Mouse (Mus musculus) macrophage (primary cell): ENCODE results near the gene Gm1043. TPM values are rescaled to one million over a fixed set of nuclear protein-coding genes. Genes with fewer than 3 reads are reported as not detected.

ENCODE experiments used
- H3K27ac ChIP-seq: fragments of 350-480 bp; formaldehyde crosslinking; 2 replicates; pipeline ENCODE4 v1.9.0; 2021
- H3K36me3 ChIP-seq: fragments of 350-480 bp; formaldehyde crosslinking; 2 replicates; pipeline ENCODE4 v1.9.0; 2021; ENCODE audit errors: inconsistent target
- H3K4me3 ChIP-seq: fragments of 350-480 bp; formaldehyde crosslinking; 2 replicates; pipeline ENCODE4 v1.9.0; 2021; ENCODE audit errors: inconsistent target
- H3K79me2 ChIP-seq: fragments of 350-480 bp; formaldehyde crosslinking; 2 replicates; pipeline ENCODE4 v1.9.0; 2021; ENCODE audit errors: inconsistent target
- WGBS: methylation state at CpG from one replicate; pipeline ENCODE4 v1.1.7; 2026; ENCODE audit warnings: inconsistent platforms; ENCODE audit not compliant: missing documents; 5-methylcytosine and 5-hydroxymethylcytosine counted together
- polyA plus RNA-seq: library from polyadenylated mRNA; stranded (reverse); fragments of 250-400 nt; gene quantifications from 3 replicates; pipeline ENCODE4 v1.2.4, GENCODE M21; 2018; ENCODE audit warnings: inconsistent platforms

The Gm1043 gene
- polyA plus RNA-seq, 1 experiment from 2014 or later = not detected

- 93% methylated on average over 9 of the region's 9 CpGs for WGBS
- no peak overlapping the region for H3K27ac ChIP-seq
- H3K4me3 ChIP-seq = no peak overlapping the region
Observed at GRCm38 (mm10) chr5:37083850-37084249, 1.3 kb upstream of the Gm1043 start.

DNA sequence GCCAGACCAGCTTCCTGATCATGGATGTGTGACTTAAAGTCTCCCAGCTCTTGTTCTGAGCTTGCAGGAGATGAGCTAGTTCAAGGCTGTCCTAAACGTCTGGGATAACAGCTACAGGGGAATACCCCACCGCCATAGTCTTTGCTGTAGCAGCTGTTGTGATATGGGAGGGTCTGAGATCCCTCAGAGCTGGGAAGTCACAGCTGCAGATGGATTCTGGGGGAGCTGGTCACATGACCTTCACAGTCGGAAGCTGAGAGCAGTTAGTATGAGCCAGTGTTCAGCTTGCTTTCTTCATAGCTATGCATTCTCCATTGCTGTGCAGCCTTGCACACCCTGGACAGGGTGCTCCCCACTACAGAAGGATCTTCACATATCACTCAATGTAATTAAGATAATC lies 748 bp downstream of the Gm1043 start:
- Histone ChIP-seq H3K79me2 (no peaks in the 10 kb centered on the region), H3K36me3 (no peaks in the 10 kb centered on the region), H3K27ac (no peak overlapping the region), H3K4me3 (no peak overlapping the region)
- 88% methylated on average over 3 of the region's 3 CpGs for WGBS

More at GRCm38 (mm10) chr5:37083850-37084249, 1.3 kb upstream of the Gm1043 start:
- Histone ChIP-seq H3K36me3 (no peaks in the 10 kb centered on the region), H3K79me2 (no peaks in the 10 kb centered on the region)

GRCm38 (mm10) chr5:37087786-37088185 lies 2.6 kb downstream of the Gm1043 start:
- Histone ChIP-seq H3K27ac (no peak overlapping the region), H3K4me3 (no peak overlapping the region), H3K36me3 (no peaks in the 10 kb centered on the region), H3K79me2 (no peaks in the 10 kb centered on the region)
- WGBS = 73% methylated on average over 2 of the region's 2 CpGs

DNA sequence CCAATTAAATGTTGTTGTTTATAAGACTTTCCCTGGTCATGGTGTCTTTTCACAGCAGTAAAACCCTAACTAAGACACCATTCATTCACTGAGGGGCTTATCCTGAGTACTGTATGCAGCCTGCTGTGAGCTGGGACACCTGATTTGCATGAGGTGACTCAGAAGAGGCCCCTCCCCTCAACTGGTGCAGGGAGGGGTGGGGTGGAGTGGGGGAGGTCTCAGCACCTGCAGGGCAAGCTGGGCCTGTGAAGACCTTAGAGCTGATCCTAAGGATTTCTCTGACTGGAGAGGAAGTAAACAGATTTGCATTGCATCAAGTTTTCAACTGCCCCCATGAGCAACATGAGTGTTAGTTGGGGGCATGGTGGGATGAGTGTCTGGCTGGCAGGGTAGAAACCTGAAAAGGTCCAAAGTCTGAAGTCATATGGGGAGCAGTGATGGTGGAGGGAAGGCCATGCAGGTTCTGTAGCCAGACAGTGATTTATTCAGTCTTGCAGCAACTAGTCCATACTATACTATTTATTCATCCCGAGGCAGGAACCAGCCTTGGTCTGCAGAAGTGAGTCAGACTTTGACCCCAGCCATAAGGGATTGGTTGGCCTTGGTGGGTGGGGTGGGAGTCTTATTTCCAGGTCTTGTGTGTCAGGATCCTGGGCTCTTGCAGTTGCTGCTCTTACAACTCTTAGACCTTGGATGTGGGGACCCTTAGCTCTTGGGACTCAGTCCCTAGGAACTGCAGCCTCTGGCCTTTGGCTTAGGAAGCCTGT lies 3.4 kb downstream of the Gm1043 start:
- no peaks in the 10 kb centered on the region for H3K79me2 ChIP-seq
- H3K27ac ChIP-seq = no peak overlapping the region
- H3K4me3 ChIP-seq = no peak overlapping the region
- 90% methylated on average over 1 of the region's 1 CpGs for WGBS
- no peaks in the 10 kb centered on the region for H3K36me3 ChIP-seq

DNA sequence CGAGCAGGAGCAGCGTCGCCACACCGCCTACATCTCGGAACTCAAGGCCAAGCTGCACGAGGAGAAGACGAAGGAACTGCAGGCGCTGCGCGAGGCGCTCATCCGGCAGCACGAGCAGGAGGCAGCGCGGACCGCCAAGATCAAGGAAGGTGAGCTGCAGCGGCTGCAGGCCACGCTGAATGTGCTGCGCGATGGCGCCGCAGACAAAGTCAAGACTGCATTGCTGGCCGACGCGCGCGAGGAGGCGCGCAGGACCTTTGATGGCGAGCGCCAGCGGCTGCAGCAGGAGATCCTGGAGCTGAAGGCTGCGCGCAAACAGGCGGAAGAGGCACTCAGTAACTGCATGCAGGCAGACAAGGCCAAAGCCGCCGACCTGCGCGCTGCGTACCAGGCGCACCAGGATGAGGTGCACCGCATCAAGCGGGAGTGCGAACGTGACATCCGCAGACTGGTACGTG lies 6.0 kb downstream of the Gm1043 start:
- 82% methylated on average over 46 of the region's 47 CpGs for WGBS
- H3K4me3 ChIP-seq = no peak overlapping the region
- no peaks in the 10 kb centered on the region for H3K36me3 ChIP-seq

GRCm38 (mm10) chr5:37094941-37095340 lies 9.8 kb downstream of the Gm1043 start:
- no peak overlapping the region for H3K4me3 ChIP-seq
- WGBS = 90% methylated on average over 5 of the region's 5 CpGs
- H3K79me2 ChIP-seq = no peaks in the 10 kb centered on the region
- no peak overlapping the region for H3K27ac ChIP-seq
- H3K36me3 ChIP-seq = no peaks in the 10 kb centered on the region

More for the DNA sequence above, 6.0 kb downstream of the Gm1043 start:
- Histone ChIP-seq H3K27ac (no peak overlapping the region), H3K79me2 (no peaks in the 10 kb centered on the region)

GRCm38 (mm10) chr5:37097591-37097990 lies 12.4 kb downstream of the Gm1043 start:
- WGBS = 85% methylated on average over 6 of the region's 6 CpGs
- Histone ChIP-seq H3K36me3 (no peaks in the 10 kb centered on the region), H3K27ac (no peak overlapping the region), H3K79me2 (no peaks in the 10 kb centered on the region), H3K4me3 (no peak overlapping the region)

DNA sequence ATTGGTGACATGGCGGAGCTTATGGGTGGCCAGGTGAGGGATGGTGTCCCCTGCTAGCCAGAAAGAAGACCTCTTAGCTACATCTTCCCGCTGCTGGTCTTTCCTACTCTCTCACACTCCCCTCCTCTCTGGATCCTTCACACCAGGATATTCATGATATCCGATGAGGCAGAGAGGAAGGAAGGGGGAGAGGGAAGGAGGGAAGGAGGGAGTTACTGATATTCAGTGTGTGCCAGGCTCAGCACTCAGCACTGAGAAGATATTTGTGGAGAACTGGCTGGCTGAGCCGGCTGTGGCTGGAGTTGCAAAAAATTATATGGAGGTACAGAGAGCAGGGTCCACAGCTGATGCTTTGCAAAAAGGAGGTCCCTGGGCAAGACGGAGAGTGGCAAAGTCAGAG lies 15.6 kb downstream of the Gm1043 start:
- WGBS = 82% methylated on average over 5 of the region's 5 CpGs
- no peaks in the 10 kb centered on the region for H3K36me3 ChIP-seq
- H3K79me2 ChIP-seq = no peaks in the 10 kb centered on the region
- no peak overlapping the region for H3K27ac ChIP-seq
- H3K4me3 ChIP-seq = no peak overlapping the region

DNA sequence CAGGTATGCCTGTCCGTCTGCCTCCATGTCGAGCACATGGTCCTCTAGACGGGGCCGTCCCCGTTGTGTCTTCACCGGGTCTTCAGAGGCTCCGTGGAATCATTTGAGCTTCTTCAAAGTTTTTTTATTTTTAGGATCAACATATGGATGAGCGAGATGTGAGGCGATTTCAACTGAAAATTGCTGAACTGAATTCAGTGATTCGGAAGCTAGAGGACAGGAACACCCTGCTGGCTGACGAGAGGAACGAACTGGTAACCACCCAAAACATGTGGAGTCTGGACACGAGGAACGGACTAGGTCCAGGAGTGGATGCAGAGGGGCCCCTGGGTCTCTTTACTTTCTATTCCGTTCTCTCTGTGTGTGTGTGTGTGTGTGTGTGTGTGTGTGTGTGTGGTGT lies 16.5 kb downstream of the Gm1043 start:
- 93% methylated on average over 15 of the region's 15 CpGs for WGBS
- no peak overlapping the region for H3K27ac ChIP-seq

GRCm38 (mm10) chr5:37102056-37102455 lies 16.9 kb downstream of the Gm1043 start:
- no peaks in the 10 kb centered on the region for H3K79me2 ChIP-seq
- H3K4me3 ChIP-seq = no peak overlapping the region
- 94% methylated on average over 6 of the region's 6 CpGs for WGBS
- no peak overlapping the region for H3K27ac ChIP-seq
- no peaks in the 10 kb centered on the region for H3K36me3 ChIP-seq

More for the DNA sequence above, 16.5 kb downstream of the Gm1043 start:
- H3K4me3 ChIP-seq = no peak overlapping the region
- no peaks in the 10 kb centered on the region for H3K79me2 ChIP-seq
- H3K36me3 ChIP-seq = no peaks in the 10 kb centered on the region

DNA sequence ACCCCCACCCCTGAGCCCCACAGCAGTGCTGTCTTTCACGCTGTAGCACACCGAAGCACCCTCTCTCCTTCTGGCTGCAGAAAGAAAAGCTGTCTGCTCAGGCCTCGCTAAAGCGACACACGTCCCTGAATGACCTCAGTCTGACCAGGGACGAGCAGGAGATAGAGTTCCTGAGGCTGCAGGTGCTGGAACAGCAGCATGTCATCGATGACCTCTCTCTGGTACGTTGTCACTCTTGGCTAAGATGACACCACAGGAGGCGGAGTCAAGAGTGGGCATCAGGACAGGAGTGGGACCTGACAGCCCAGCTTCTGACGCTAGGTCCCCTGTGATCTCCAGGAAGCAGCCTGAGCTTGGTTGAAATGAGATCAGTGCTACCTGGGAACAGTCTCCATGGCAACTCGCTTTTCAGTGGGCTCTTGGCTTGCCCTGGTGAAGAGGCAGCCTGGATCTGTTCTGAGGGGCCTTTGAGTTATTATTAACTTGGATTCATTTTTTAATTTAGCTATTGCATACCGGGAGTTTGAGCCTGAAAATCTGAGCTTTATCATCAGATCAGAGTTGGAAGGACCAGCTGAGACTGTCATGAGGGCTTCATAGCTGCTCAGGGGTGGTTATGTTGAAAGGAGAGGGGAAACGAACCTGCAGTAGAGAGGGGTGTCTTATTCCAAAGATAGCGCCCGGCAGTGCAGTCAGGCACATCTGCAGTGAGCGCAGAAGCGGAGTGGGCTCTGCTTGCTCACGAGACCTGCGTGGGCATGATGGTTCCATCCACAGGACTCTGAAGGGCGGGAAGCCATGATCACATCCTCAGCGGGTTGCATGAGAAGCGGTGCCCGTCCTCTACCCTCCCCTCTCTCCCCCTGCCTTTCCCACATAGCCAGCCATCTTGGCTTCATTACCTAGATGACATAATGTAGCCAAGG lies 20.6 kb downstream of the Gm1043 start:
- H3K27ac ChIP-seq = no peak overlapping the region
- no peaks in the 10 kb centered on the region for H3K79me2 ChIP-seq
- no peak overlapping the region for H3K4me3 ChIP-seq
- H3K36me3 ChIP-seq = no peaks in the 10 kb centered on the region
- WGBS = 94% methylated on average over 21 of the region's 23 CpGs

GRCm38 (mm10) chr5:37107111-37107510 lies 21.9 kb downstream of the Gm1043 start:
- H3K27ac ChIP-seq = no peak overlapping the region
- H3K4me3 ChIP-seq = no peak overlapping the region
- H3K79me2 ChIP-seq = no peaks in the 10 kb centered on the region
- H3K36me3 ChIP-seq = no peaks in the 10 kb centered on the region
- WGBS = 90% methylated on average over 5 of the region's 5 CpGs

DNA sequence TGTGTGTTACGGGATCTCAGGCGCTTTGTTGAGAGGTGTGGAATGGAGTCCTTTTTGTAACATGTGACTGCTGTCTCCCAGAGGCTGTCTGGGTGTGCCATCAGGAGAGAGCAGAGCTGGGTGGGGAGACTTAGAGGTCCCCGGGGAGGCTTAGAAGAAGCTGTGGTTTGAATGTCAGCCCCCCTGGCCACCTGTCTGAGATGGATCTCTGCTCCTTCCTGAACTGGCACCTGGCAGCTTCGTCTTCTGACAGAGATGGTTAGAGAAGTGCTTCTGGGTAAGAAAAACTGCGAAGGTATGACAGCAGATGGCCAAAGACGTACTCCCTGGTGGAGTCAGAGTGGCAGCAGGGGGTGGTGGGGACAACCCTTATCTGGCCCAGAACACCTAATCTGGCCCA lies 22.4 kb downstream of the Gm1043 start:
- Histone ChIP-seq H3K79me2 (no peaks in the 10 kb centered on the region), H3K27ac (no peak overlapping the region), H3K36me3 (no peaks in the 10 kb centered on the region), H3K4me3 (no peak overlapping the region)
- WGBS = 94% methylated on average over 6 of the region's 6 CpGs

DNA sequence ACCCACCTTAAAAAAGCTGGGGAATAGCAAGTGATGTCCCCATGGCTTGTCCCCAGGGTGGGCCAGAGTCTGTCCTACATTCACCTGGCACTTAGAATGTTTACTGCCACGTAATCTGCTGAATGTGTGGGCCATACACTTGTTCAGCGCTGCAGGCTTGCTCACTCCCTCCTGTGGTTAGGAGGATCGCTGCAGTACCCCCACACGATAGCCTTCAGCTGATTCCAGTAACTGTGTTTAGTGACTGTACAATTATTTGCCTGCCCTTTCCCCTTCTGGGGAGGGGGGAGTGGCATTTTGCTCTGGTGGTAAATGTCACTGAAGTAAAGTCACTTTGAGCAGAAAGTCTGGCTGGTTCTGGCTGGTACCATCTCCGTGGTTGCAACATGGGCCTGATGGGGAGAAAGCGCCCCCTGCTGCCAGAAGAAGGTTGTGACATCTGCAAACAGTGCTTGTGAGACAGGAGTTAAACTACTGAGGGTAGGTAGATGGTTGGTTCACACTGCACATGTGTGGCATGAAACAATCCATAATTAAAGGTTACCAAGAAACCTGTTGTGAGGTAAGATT lies 24.2 kb downstream of the Gm1043 start:
- 44% methylated on average over 6 of the region's 6 CpGs for WGBS
- Histone ChIP-seq H3K4me3 (no peak overlapping the region), H3K27ac (no peak overlapping the region), H3K36me3 (no peaks in the 10 kb centered on the region), H3K79me2 (no peaks in the 10 kb centered on the region)

DNA sequence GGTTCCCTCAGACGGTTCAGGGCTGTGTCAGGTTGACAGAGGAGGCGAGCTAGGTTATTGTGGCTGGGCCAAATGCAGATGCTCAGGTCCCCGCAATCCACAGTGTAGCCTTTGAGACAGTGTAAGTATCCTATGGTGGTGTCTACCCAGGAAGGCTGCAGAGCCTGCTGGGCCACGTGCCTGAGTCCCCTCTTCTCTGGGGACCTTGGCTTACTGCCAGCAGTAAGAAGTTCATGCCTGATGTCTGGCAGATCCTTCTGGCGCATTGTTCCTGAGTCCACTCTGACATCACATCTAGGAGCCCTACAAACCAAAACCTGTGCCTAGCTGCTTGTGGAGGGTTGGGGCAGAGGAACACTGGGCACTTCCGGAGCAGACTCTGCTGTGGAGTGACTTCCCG lies 27.2 kb downstream of the Gm1043 start:
- 84% methylated on average over 7 of the region's 7 CpGs for WGBS
- Histone ChIP-seq H3K4me3 (no peak overlapping the region), H3K36me3 (no peaks in the 10 kb centered on the region), H3K79me2 (no peaks in the 10 kb centered on the region), H3K27ac (no peak overlapping the region)
